Mouse (Mus musculus): ENCODE results near the gene Zswim5.

- TF ChIP-seq ZNF384 (IDR thresholded peaks at IDR 0.05; ENCODE audit: low read depth, low read length) (no peak), MAFK (IDR thresholded peaks at IDR 0.05; ENCODE audit: insufficient read depth, low read depth, low read length) (no peak), CHD2 (IDR thresholded peaks at IDR 0.05; ENCODE audit: low read depth, low read length) (no peak), HCFC1 (IDR thresholded peaks at IDR 0.05; ENCODE audit: borderline replicate concordance, insufficient read depth, low read length) (no peak)
These were observed 34.0 kb downstream of the Zswim5 start for GRCm38 (mm10) chr4:116911202-116911601.
